Mouse (Mus musculus): ENCODE results near the gene Nrl.

- TF ChIP-seq POLR2A (IDR thresholded peaks at IDR 0.05; ENCODE audit: insufficient read depth, low read depth, low read length) = no peak
- TF ChIP-seq CTCF (IDR thresholded peaks at IDR 0.05; ENCODE audit: insufficient read depth, low read depth, low read length) = peak; percentile 68
Observed at GRCm38 (mm10) chr14:55536116-55536745, 11.4 kb upstream of the Nrl start.

Data from olfactory bulb, adult 2 months (tissue).